Comparison of ENCODE assay signal across 8 mouse cellular contexts in the genomic region with DNA sequence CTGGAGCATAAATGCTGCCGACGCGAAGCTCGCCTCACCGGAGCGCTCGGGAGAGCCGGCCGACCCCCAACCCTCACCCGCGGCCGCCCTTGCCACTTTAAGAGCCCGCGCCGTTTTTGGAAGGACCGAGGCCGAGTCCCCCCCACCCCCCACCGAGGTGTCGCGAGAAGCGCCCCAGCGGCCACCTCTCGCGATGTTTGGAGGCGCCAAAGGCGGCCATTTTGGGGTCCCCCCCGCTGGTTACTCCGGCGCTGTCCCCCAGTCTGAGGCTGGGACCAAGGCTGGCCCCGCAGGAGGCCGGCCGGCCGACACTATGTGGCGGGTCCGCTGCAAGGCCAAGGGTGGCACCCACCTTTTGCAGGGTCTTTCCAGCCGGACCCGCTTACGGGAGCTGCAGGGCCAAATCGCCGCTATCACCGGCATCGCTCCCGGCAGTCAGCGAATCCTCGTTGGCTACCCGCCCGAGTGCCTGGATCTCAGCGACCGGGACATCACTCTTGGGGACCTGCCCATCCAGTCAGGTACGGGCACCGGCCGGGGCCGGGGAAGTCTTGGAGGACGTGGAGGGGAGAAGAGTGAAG. TPM values are rescaled to one million over a fixed set of nuclear protein-coding genes. Genes with fewer than 3 reads are reported as not detected.
DNase-seq lines count a peak whose midpoint lies in the region; ATAC-seq and TF ChIP-seq lines count a peak whose summit lies in the region.

A gene (plus strand): TSS at position 37 of the 581 bp plus-strand sequence.

- no peaks in the 10 kb centered on the region for H3K9me3 ChIP-seq in G1E (replicated peaks)
- no peaks in the 10 kb centered on the region for H3K9me3 ChIP-seq in forebrain, embryonic 15.5 days
- H3K9me3 ChIP-seq in neural tube, embryonic 14.5 days (ENCODE audit: control insufficient read depth, low read length): no peaks in the 10 kb centered on the region

- no peak; the same call in 1 of the 2 replicates for TF ChIP-seq POLR2A in testis, adult 2 months (IDR thresholded peaks at IDR 0.05; ENCODE audit: control insufficient read depth, low read depth, low read length)

- H3K27me3 ChIP-seq in G1E (ENCODE audit: insufficient read depth, low read length): no peaks in the 10 kb centered on the region
- no peaks in the 10 kb centered on the region for H3K27me3 ChIP-seq in forebrain, embryonic 15.5 days
- no peaks in the 10 kb centered on the region for H3K27me3 ChIP-seq in neural tube, embryonic 14.5 days (ENCODE audit: control insufficient read depth, insufficient read depth, low read length)
- H3K27me3 ChIP-seq in testis, adult 2 months (ENCODE audit: control insufficient read depth, insufficient read depth, low read length): no peaks in the 10 kb centered on the region

- ATAC-seq in G1E (ENCODE audit: extremely low read depth, insufficient number of reproducible peaks, low FRiP score, poor library complexity, severe bottlenecking): peak; percentile 54
- ATAC-seq in forebrain, embryonic 15.5 days (replicated peaks): peak; percentile 67
- ATAC-seq in neural tube, embryonic 14.5 days (ENCODE audit: low read depth): peak; percentile 72

- peak within 1 kb of the TSS; percentile 85 for H3K4me3 ChIP-seq in G1E (ENCODE audit: low read depth, low read length)
- peak within 1 kb of the TSS; percentile 92 for H3K4me3 ChIP-seq in forebrain, embryonic 15.5 days
- H3K4me3 ChIP-seq in neural tube, embryonic 14.5 days (ENCODE audit: low read depth, low read length): peak within 1 kb of the TSS; percentile 93
- peak within 1 kb of the TSS; percentile 93 for H3K4me3 ChIP-seq in testis, adult 2 months (ENCODE audit: control insufficient read depth, low read depth, low read length)

- H3K27ac ChIP-seq in forebrain, embryonic 15.5 days (replicated peaks): peak within 1 kb of the TSS; percentile 90
- H3K27ac ChIP-seq in neural tube, embryonic 14.5 days (ENCODE audit: low read depth, low read length): peak within 1 kb of the TSS; percentile 71
- H3K27ac ChIP-seq in testis, adult 2 months (ENCODE audit: control insufficient read depth, insufficient read depth, low read depth, low read length): peak within 1 kb of the TSS; percentile 88

- under 1% methylated on average over 54 of the region's 54 CpGs for WGBS in forebrain, embryonic 15.5 days
- under 1% methylated on average over 54 of the region's 54 CpGs for WGBS in neural tube, embryonic 14.5 days

- peak; percentile 98 for DNase-seq in G1E (ENCODE audit: low spot score)
- DNase-seq in cerebellum, adult 11-12 months: peak; percentile 90
- peak; percentile 79 for DNase-seq in heart, postnatal 25 days (ENCODE audit: low spot score)
- DNase-seq in layer of hippocampus, adult 18-20 months (ENCODE audit: low spot score in 2 of 2): peak; percentile 83 to 89
- peak; percentile 85 to 87 for DNase-seq in lung, adult 18-20 months

- H3K9ac ChIP-seq in forebrain, embryonic 15.5 days (replicated peaks): peak within 1 kb of the TSS; percentile 96
- peak within 1 kb of the TSS; percentile 93 for H3K9ac ChIP-seq in neural tube, embryonic 14.5 days (replicated peaks; ENCODE audit: low read depth, low read length)

- intact Hi-C loops in heart, postnatal 25 days (cut with DNase I): loop anchor here (10.0 kb wide), 1 partner anchor 337 kb away; no protein-coding TSS in a partner anchor

- H3K4me2 ChIP-seq in forebrain, embryonic 15.5 days (replicated peaks): peak within 1 kb of the TSS; percentile 87
- H3K4me2 ChIP-seq in neural tube, embryonic 14.5 days (ENCODE audit: low read depth, low read length): peak within 1 kb of the TSS; percentile 100

- H3K4me1 ChIP-seq in G1E (ENCODE audit: insufficient read depth, low read depth, low read length): peaks cover 59% of the 10 kb centered on the region
- H3K4me1 ChIP-seq in forebrain, embryonic 15.5 days: peaks cover 29% of the 10 kb centered on the region
- peaks cover 7% of the 10 kb centered on the region for H3K4me1 ChIP-seq in neural tube, embryonic 14.5 days (ENCODE audit: control insufficient read depth, insufficient read depth, low read length)
- H3K4me1 ChIP-seq in testis, adult 2 months (ENCODE audit: control insufficient read depth, insufficient read depth, low read length): no peaks in the 10 kb centered on the region

- H3K36me3 ChIP-seq in G1E (replicated peaks): peaks cover 42% of the 10 kb centered on the region
- H3K36me3 ChIP-seq in forebrain, embryonic 15.5 days: peaks cover 6% of the 10 kb centered on the region; the same call in 1 of the 2 replicates
- H3K36me3 ChIP-seq in neural tube, embryonic 14.5 days (ENCODE audit: control insufficient read depth, insufficient read depth, low read length): no peaks in the 10 kb centered on the region
- H3K36me3 ChIP-seq in testis, adult 2 months (ENCODE audit: control insufficient read depth, insufficient read depth, low read length): no peaks in the 10 kb centered on the region

- no peak for TF ChIP-seq CTCF in G1E (IDR thresholded peaks at IDR 0.05; ENCODE audit: low read depth, low read length)
- no peak for TF ChIP-seq CTCF in testis, adult 2 months (IDR thresholded peaks at IDR 0.05; ENCODE audit: control insufficient read depth, insufficient read depth, insufficient replicate concordance, low read depth, low read length)

RNA-seq across cellular contexts. Expression of the gene that starts here (rescaled TPM):
- 28.9 and 30.8 TPM in 2 replicates for total RNA-seq in G1E (2014; fragmentation: Nextera tagmentation)
- total RNA-seq in G1E (2017): 18.3 and 21.3 TPM in 2 replicates
- polyA plus RNA-seq in G1E (2012): 1.7 and 2.7 TPM in 2 replicates
- polyA plus RNA-seq in forebrain, embryonic 15.5 days (2015; fragmentation: Nextera tagmentation; extraction: Ambion mirVana): 19.3 and 20.1 TPM in 2 replicates
- 1 to 10 TPM; 4.6 to 5.8 TPM for total RNA-seq in heart, postnatal 25 days (2021)
- total RNA-seq in layer of hippocampus, adult 18-20 months (2021): 10 to 100 TPM; 16.2 to 18.1 TPM
- polyA plus RNA-seq in neural tube, embryonic 14.5 days (2014; fragmentation: Nextera tagmentation; extraction: Ambion mirVana): 16.2 and 18.4 TPM in 2 replicates
- 10.4 and 11.2 TPM in 2 replicates for polyA plus RNA-seq in testis, adult 2 months (2012; rRNA removed)

Comparison
In these comparisons a context has a peak if more than half of its experiments do, and no peak if none do; other contexts are left out.
1. Peak in every context shown above with its lines: DNase-seq, ATAC-seq, H3K4me3 ChIP-seq and H3K27ac ChIP-seq.